Mouse (Mus musculus) erythroblast, embryonic 14.5 days (primary cell): Measurements from ENCODE around the gene Luzp2. TPM values are rescaled to one million over a fixed set of nuclear protein-coding genes. Genes with fewer than 3 reads are reported as not detected.

Source experiments
- H3K27me3 ChIP-seq: 2 replicates; pipeline ENCODE4 v1.6.1; 2012; ENCODE audit warnings: inconsistent platforms; ENCODE audit not compliant: control insufficient read depth
- H3K36me3 ChIP-seq: 2 replicates; pipeline ENCODE4 v1.6.1; 2012; ENCODE audit warnings: mild to moderate bottlenecking, inconsistent platforms; ENCODE audit not compliant: control insufficient read depth
- H3K4me1 ChIP-seq: 2 replicates; pipeline ENCODE4 v1.6.1; 2012; ENCODE audit warnings: inconsistent platforms; ENCODE audit not compliant: control insufficient read depth
- H3K4me3 ChIP-seq: replicated peaks from 2 replicates; pipeline ENCODE3; 2012; ENCODE audit warnings: moderate library complexity, mild to moderate bottlenecking, inconsistent platforms
- H3K9me3 ChIP-seq: 2 replicates; pipeline ENCODE4 v1.6.1; 2012; ENCODE audit warnings: low read length, inconsistent platforms, mixed read lengths; ENCODE audit not compliant: control insufficient read depth
- GATA1 ChIP-seq: IDR thresholded peaks from 2 replicates; pipeline ENCODE4 v1.6.1; 2012; ENCODE audit warnings: low read length, inconsistent platforms, mixed read lengths
- TAL1 ChIP-seq: IDR thresholded peaks from 3 replicates; pipeline ENCODE4 v1.6.1; 2012; ENCODE audit warnings: low read length, inconsistent platforms, mixed read lengths
- polyA plus RNA-seq: library from polyadenylated mRNA; stranded (reverse); fragments of >175 nt; gene quantifications from 2 replicates; pipeline ENCODE4 v1.2.3, GENCODE M21; 2012

The Luzp2 gene
- polyA plus RNA-seq, 1 experiment, result not detected

GRCm38 (mm10) chr7:54852860-54853259 lies 17.6 kb downstream of the Luzp2 start:
- Histone ChIP-seq H3K27me3 (no peaks in the 10 kb centered on the region), H3K9me3 (no peaks in the 10 kb centered on the region), H3K4me1 (no peaks in the 10 kb centered on the region), H3K4me3 (no peak overlapping the region), H3K36me3 (no peaks in the 10 kb centered on the region)
- no peak for TF ChIP-seq TAL1
- TF ChIP-seq GATA1, result no peak

GRCm38 (mm10) chr7:54861230-54861856 lies 26.0 kb downstream of the Luzp2 start:
- Histone ChIP-seq H3K9me3 (0 out of 2 replicates have a peak, but pooled peaks cover 2% of the 10 kb centered on the region), H3K27me3 (no peaks in the 10 kb centered on the region)
- no peak for TF ChIP-seq TAL1
- no peak for TF ChIP-seq GATA1

GRCm38 (mm10) chr7:54878928-54879644 lies 43.8 kb downstream of the Luzp2 start:
- Histone ChIP-seq H3K9me3 (no peaks in the 10 kb centered on the region), H3K4me1 (no peaks in the 10 kb centered on the region), H3K4me3 (no peak overlapping the region), H3K27me3 (no peaks in the 10 kb centered on the region), H3K36me3 (no peaks in the 10 kb centered on the region)
- no peak for TF ChIP-seq TAL1

More at GRCm38 (mm10) chr7:54861230-54861856, 26.0 kb downstream of the Luzp2 start:
- Histone ChIP-seq H3K4me3 (no peak overlapping the region), H3K36me3 (no peaks in the 10 kb centered on the region), H3K4me1 (no peaks in the 10 kb centered on the region)

- TF ChIP-seq TAL1, result no peak
- no peak for TF ChIP-seq GATA1
- Histone ChIP-seq H3K9me3 (no peaks in the 10 kb centered on the region; the same call in 1 of the 2 replicates), H3K27me3 (no peaks in the 10 kb centered on the region), H3K36me3 (no peaks in the 10 kb centered on the region), H3K4me1 (no peaks in the 10 kb centered on the region), H3K4me3 (no peak overlapping the region)
Observed at GRCm38 (mm10) chr7:54893709-54894627, 58.7 kb downstream of the Luzp2 start.

- Histone ChIP-seq H3K4me3 (no peak overlapping the region), H3K4me1 (no peaks in the 10 kb centered on the region), H3K36me3 (no peaks in the 10 kb centered on the region), H3K9me3 (no peaks in the 10 kb centered on the region), H3K27me3 (no peaks in the 10 kb centered on the region)
- TF ChIP-seq TAL1 (no peak), GATA1 (no peak)
Observed at GRCm38 (mm10) chr7:54898589-54898988, 63.3 kb downstream of the Luzp2 start.

GRCm38 (mm10) chr7:54909958-54910357 lies 74.7 kb downstream of the Luzp2 start:
- H3K4me1 ChIP-seq, result no peaks in the 10 kb centered on the region

GRCm38 (mm10) chr7:54914030-54914429 lies 78.7 kb downstream of the Luzp2 start:
- Histone ChIP-seq H3K9me3 (no peaks in the 10 kb centered on the region), H3K27me3 (no peaks in the 10 kb centered on the region), H3K4me3 (no peak overlapping the region), H3K4me1 (no peaks in the 10 kb centered on the region), H3K36me3 (no peaks in the 10 kb centered on the region)
- TF ChIP-seq GATA1, result no peak
- no peak for TF ChIP-seq TAL1

More at GRCm38 (mm10) chr7:54909958-54910357, 74.7 kb downstream of the Luzp2 start:
- TF ChIP-seq TAL1 (no peak), GATA1 (no peak)
- Histone ChIP-seq H3K4me3 (no peak overlapping the region), H3K27me3 (no peaks in the 10 kb centered on the region), H3K36me3 (no peaks in the 10 kb centered on the region), H3K9me3 (no peaks in the 10 kb centered on the region)

GRCm38 (mm10) chr7:54921991-54922390 lies 86.7 kb downstream of the Luzp2 start:
- no peak for TF ChIP-seq GATA1
- no peak for TF ChIP-seq TAL1
- Histone ChIP-seq H3K4me1 (no peaks in the 10 kb centered on the region), H3K36me3 (no peaks in the 10 kb centered on the region)

GRCm38 (mm10) chr7:54956759-54957158 lies 121.5 kb downstream of the Luzp2 start:
- Histone ChIP-seq H3K4me3 (no peak overlapping the region), H3K36me3 (no peaks in the 10 kb centered on the region), H3K27me3 (no peaks in the 10 kb centered on the region), H3K9me3 (no peaks in the 10 kb centered on the region), H3K4me1 (no peaks in the 10 kb centered on the region)
- TF ChIP-seq GATA1 (no peak), TAL1 (no peak)

More at GRCm38 (mm10) chr7:54921991-54922390, 86.7 kb downstream of the Luzp2 start:
- Histone ChIP-seq H3K27me3 (no peaks in the 10 kb centered on the region), H3K4me3 (no peak overlapping the region), H3K9me3 (peaks cover 3% of the 10 kb centered on the region)
